ENCODE assay signal across 8 mouse cellular contexts in genomic region chr15:8446435-8446834, GRCm38 (mm10). TPM values are rescaled to one million over a fixed set of nuclear protein-coding genes. Genes with fewer than 3 reads are reported as not detected.
DNase-seq lines count a peak whose midpoint lies in the region; TF ChIP-seq lines count a peak whose summit lies in the region.

No protein-coding gene starts in this region.

- H3K4me3 ChIP-seq in layer of hippocampus, adult 2 months, result peak overlapping the region; percentile 77

- no peak for DNase-seq in layer of hippocampus, adult 2 months (ENCODE audit: low spot score in 2 of 2)
- no peak for DNase-seq in layer of hippocampus, adult 9-11 months
- peak; percentile 40 for DNase-seq in c-Kit-negative CD71-positive TER-119-positive erythroid progenitor cells, embryonic 14.5 days (ENCODE audit: low read depth, low spot score)
- DNase-seq in heart, adult 8-10 months (ENCODE audit: low spot score), result peak; percentile 21
- peak; percentile 42 for DNase-seq in kidney, postnatal 10 days
- peak; percentile 62 for DNase-seq in mesoderm, embryonic 11.5 days (ENCODE audit: low read depth, low spot score)
- DNase-seq in yolk sac, embryonic 10.5 days (ENCODE audit: low spot score), result peak; percentile 36
- no peak for DNase-seq in frontal cortex, postnatal 14 days (ENCODE audit: low spot score in 2 of 2)

- peak overlapping the region; percentile 98; the same call in 1 of the 2 replicates for H3K27ac ChIP-seq in layer of hippocampus, adult 2 months

- peak; percentile 56 for TF ChIP-seq CTCF in layer of hippocampus, adult 2 months (conservative IDR thresholded peaks at IDR 0.05)

RNA-seq across cellular contexts. Expression of gene Nipbl, which starts 2.2 kb away (rescaled TPM):
- 10 to 100 TPM; 32.9 to 35.0 TPM for total RNA-seq in layer of hippocampus, adult 2 months (2021)
- total RNA-seq in heart, adult 8-10 months (2022), result 10 to 100 TPM; 26.0 to 30.2 (median 27.5) TPM

Comparison
In these comparisons a context has a peak if more than half of its experiments do, and no peak if none do; other contexts are left out.
1. DNase-seq: peak in c-Kit-negative CD71-positive TER-119-positive erythroid progenitor cells, embryonic 14.5 days (single experiment), heart, adult 8-10 months (single experiment), kidney, postnatal 10 days (single experiment), mesoderm, embryonic 11.5 days (single experiment) and yolk sac, embryonic 10.5 days (single experiment); none in layer of hippocampus, adult 2 months (0 of 2), layer of hippocampus, adult 9-11 months (single experiment) and frontal cortex, postnatal 14 days (0 of 2).